Mouse (Mus musculus) liver, adult 10 weeks (tissue): Measurements from ENCODE around the gene Nfkb1. TPM values are rescaled to one million over a fixed set of nuclear protein-coding genes. Genes with fewer than 3 reads are reported as not detected.

ENCODE experiments used
- polyA plus RNA-seq: library from polyadenylated mRNA; stranded (reverse); fragments of 350-450 nt; fragmentation: Illumina TruSeq; extraction: RNeasy Lipid Tissue Mini Kit (QIAGEN cat#74804); gene quantifications from one replicate; pipeline ENCODE4 v1.2.3, GENCODE M21; 2014; ENCODE audit warnings: low read depth, low replicate concordance

Gene Nfkb1
- 7.7 TPM for polyA plus RNA-seq

GRCm38 (mm10) chr3:135691191-135692131, at the start of gene Nfkb1:
Gene Nfkb1 (minus strand): TSS chr3:135691547.

Other genes with a start within 250 kb of the Nfkb1 start
- 9.9 TPM for gene Manba, start 205.9 kb downstream of the Nfkb1 start, polyA plus RNA-seq
- gene Slc39a8, start 133.7 kb upstream of the Nfkb1 start, polyA plus RNA-seq: 36.8 TPM